Mouse (Mus musculus): ENCODE measurements around the gene Galnt10. TPM values are rescaled to one million over a fixed set of nuclear protein-coding genes. Genes with fewer than 3 reads are reported as not detected.
A peak's percentile ranks its signal among the peaks of the same experiment; 100 is the strongest.

The Galnt10 gene
- polyA plus RNA-seq, 1 experiment = 37.0 TPM

GRCm38 (mm10) chr11:57747294-57748080 lies 102.2 kb downstream of the Galnt10 start:
- Histone ChIP-seq H3K4me1 (ENCODE audit: control insufficient read depth, insufficient read depth, insufficient read length, low read length) (no peaks in the 10 kb centered on the region; the same call in 1 of the 2 replicates), H3K27ac (ENCODE audit: insufficient read depth, low read depth, low read length) (0 out of 2 replicates have a peak overlapping the region, but pooled peaks have one; percentile 2), H3K4me3 (ENCODE audit: low read depth, low read length) (no peak overlapping the region), H3K36me3 (ENCODE audit: control insufficient read depth, insufficient read depth, low read length) (peaks cover 6% of the 10 kb centered on the region), H3K27me3 (ENCODE audit: control insufficient read depth, insufficient read depth, low read length) (no peaks in the 10 kb centered on the region)
- TF ChIP-seq CTCF (IDR thresholded peaks at IDR 0.05; ENCODE audit: extremely low read depth, insufficient read length, insufficient replicate concordance, low read depth, low read length) (peak; percentile 70; the same call in 1 of the 2 replicates), POLR2A (IDR thresholded peaks at IDR 0.05; ENCODE audit: low read depth, low read length) (no peak)
- WGBS = 90% methylated on average over 19 of the region's 19 CpGs

GRCm38 (mm10) chr11:57753538-57754203 lies 108.4 kb downstream of the Galnt10 start:
- no peak for TF ChIP-seq CTCF (IDR thresholded peaks at IDR 0.05; ENCODE audit: extremely low read depth, insufficient read length, insufficient replicate concordance, low read depth, low read length)
- no peak for TF ChIP-seq POLR2A (IDR thresholded peaks at IDR 0.05; ENCODE audit: low read depth, low read length)
- WGBS = 89% methylated on average over 14 of the region's 14 CpGs

DNA sequence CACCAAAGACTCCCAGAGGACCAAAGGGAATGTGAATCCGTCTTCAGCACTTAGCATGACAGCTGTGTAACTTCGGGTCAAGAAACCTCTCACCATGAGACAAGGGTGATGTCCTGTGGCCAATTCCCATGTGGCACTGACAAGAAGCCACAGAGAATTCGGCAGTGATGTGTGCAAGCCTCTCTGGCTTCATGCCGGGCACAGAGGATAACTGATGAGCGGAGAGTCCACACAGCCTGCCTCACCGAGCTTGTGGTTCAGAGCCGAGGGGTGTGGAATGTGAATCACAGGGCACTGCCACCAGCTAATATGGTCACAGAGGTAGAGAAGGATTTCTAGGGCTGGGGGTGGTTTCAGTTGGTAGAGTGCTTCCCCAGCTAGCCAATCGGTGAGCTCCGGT lies 113.4 kb downstream of the Galnt10 start:
- TF ChIP-seq CTCF (IDR thresholded peaks at IDR 0.05; ENCODE audit: extremely low read depth, insufficient read length, insufficient replicate concordance, low read depth, low read length) (no peak), POLR2A (IDR thresholded peaks at IDR 0.05; ENCODE audit: low read depth, low read length) (no peak)
- 85% methylated on average over 9 of the region's 9 CpGs for WGBS
- Histone ChIP-seq H3K36me3 (ENCODE audit: control insufficient read depth, insufficient read depth, low read length) (peaks cover 6% of the 10 kb centered on the region), H3K4me1 (ENCODE audit: control insufficient read depth, insufficient read depth, insufficient read length, low read length) (no peaks in the 10 kb centered on the region), H3K27me3 (ENCODE audit: control insufficient read depth, insufficient read depth, low read length) (no peaks in the 10 kb centered on the region), H3K27ac (ENCODE audit: insufficient read depth, low read depth, low read length) (no peak overlapping the region), H3K4me3 (ENCODE audit: low read depth, low read length) (no peak overlapping the region)

More at GRCm38 (mm10) chr11:57753538-57754203, 108.4 kb downstream of the Galnt10 start:
- Histone ChIP-seq H3K27ac (ENCODE audit: insufficient read depth, low read depth, low read length) (no peak overlapping the region), H3K4me1 (ENCODE audit: control insufficient read depth, insufficient read depth, insufficient read length, low read length) (no peaks in the 10 kb centered on the region), H3K27me3 (ENCODE audit: control insufficient read depth, insufficient read depth, low read length) (no peaks in the 10 kb centered on the region), H3K4me3 (ENCODE audit: low read depth, low read length) (no peak overlapping the region), H3K36me3 (ENCODE audit: control insufficient read depth, insufficient read depth, low read length) (peaks cover 7% of the 10 kb centered on the region)

DNA sequence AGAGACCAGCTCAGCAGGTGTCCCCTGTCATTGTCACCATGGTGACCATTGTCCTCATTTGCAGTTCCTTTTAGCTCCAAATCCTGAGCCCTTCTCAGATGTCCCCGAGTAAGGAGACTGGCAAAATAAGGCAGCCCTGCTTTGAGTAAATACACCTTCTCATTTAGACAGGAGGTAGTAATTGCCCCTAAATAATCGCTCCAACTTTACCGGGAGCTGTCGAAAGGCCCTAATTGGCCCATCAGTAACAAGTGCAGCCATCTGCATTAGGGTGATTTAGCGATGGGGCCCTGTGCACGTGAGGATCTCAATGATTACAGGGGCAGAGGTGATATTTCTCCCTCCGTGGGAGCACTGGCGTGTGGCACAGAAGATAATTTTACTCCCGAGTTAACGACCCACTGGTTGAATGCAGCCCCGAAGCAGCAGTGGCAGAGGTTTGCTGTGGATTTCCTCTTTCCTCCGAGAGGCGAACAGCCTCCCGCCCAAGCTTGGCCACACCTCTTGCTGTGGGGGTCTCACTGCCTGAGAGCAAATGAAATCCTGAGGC lies 115.3 kb downstream of the Galnt10 start:
- Histone ChIP-seq H3K4me3 (ENCODE audit: low read depth, low read length) (no peak overlapping the region), H3K27me3 (ENCODE audit: control insufficient read depth, insufficient read depth, low read length) (no peaks in the 10 kb centered on the region), H3K27ac (ENCODE audit: insufficient read depth, low read depth, low read length) (no peak overlapping the region), H3K36me3 (ENCODE audit: control insufficient read depth, insufficient read depth, low read length) (peaks cover 6% of the 10 kb centered on the region), H3K4me1 (ENCODE audit: control insufficient read depth, insufficient read depth, insufficient read length, low read length) (no peaks in the 10 kb centered on the region)
- TF ChIP-seq CTCF (IDR thresholded peaks at IDR 0.05; ENCODE audit: extremely low read depth, insufficient read length, insufficient replicate concordance, low read depth, low read length) (no peak), POLR2A (IDR thresholded peaks at IDR 0.05; ENCODE audit: low read depth, low read length) (no peak)
- 59% methylated on average over 14 of the region's 14 CpGs for WGBS

- H3K4me3 ChIP-seq (ENCODE audit: low read depth, low read length) = no peak overlapping the region
- WGBS = 98% methylated on average over 4 of the region's 4 CpGs
- no peak for TF ChIP-seq POLR2A (IDR thresholded peaks at IDR 0.05; ENCODE audit: low read depth, low read length)
- no peak for TF ChIP-seq CTCF (IDR thresholded peaks at IDR 0.05; ENCODE audit: extremely low read depth, insufficient read length, insufficient replicate concordance, low read depth, low read length)
- no peak overlapping the region for H3K27ac ChIP-seq (ENCODE audit: insufficient read depth, low read depth, low read length)
- H3K27me3 ChIP-seq (ENCODE audit: control insufficient read depth, insufficient read depth, low read length) = no peaks in the 10 kb centered on the region
- H3K36me3 ChIP-seq (ENCODE audit: control insufficient read depth, insufficient read depth, low read length) = peaks cover 13% of the 10 kb centered on the region
- H3K4me1 ChIP-seq (ENCODE audit: control insufficient read depth, insufficient read depth, insufficient read length, low read length) = peaks cover 6% of the 10 kb centered on the region; the same call in 1 of the 2 replicates
Measured at GRCm38 (mm10) chr11:57761347-57761746, 116.1 kb downstream of the Galnt10 start.

DNA sequence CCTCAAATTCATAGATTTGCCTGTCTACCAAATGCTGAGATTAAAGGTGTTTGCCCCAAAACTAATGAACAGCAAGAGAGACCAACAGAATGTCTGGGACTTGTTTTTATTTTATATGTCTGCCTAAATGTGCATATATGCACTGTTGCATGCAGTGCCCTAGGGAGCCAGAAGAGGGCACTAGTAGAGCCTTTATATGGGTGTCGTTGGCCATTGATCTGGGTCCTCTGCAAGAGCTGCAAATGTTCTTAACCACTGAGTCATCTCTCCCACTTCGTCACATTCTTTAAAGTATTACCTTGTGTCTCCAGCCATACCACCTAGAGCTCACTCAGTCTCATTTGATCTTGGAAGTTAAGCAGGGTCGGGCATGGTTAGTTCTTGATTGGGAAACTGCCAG lies 118.9 kb downstream of the Galnt10 start:
- Histone ChIP-seq H3K4me3 (ENCODE audit: low read depth, low read length) (no peak overlapping the region), H3K27ac (ENCODE audit: insufficient read depth, low read depth, low read length) (no peak overlapping the region), H3K36me3 (ENCODE audit: control insufficient read depth, insufficient read depth, low read length) (peaks cover 17% of the 10 kb centered on the region), H3K27me3 (ENCODE audit: control insufficient read depth, insufficient read depth, low read length) (no peaks in the 10 kb centered on the region), H3K4me1 (ENCODE audit: control insufficient read depth, insufficient read depth, insufficient read length, low read length) (peaks cover 17% of the 10 kb centered on the region)
- 95% methylated on average over 3 of the region's 3 CpGs for whole genome bisulfite sequencing
- TF ChIP-seq CTCF (IDR thresholded peaks at IDR 0.05; ENCODE audit: extremely low read depth, insufficient read length, insufficient replicate concordance, low read depth, low read length) (no peak), POLR2A (IDR thresholded peaks at IDR 0.05; ENCODE audit: low read depth, low read length) (no peak)

DNA sequence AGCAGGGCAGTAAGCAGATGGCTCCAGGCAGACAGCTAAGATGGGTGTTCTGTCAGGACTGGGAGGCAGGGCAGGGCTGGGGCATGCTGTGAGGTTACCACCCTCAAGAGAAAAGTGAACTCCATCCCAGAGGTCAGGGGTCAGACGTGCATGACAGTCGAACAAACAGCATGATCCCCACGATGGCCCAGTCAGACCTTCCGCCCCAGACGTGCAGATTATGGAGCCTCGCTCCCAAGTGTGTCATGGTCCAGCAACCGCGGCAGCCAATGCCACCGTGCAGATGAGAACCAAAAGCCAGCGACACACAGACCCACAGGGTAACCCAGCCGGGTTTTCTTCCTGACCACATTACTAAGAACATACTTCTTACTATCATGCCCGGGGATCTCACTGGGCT lies 121.4 kb downstream of the Galnt10 start:
- WGBS = 63% methylated on average over 12 of the region's 12 CpGs
- Histone ChIP-seq H3K27me3 (ENCODE audit: control insufficient read depth, insufficient read depth, low read length) (no peaks in the 10 kb centered on the region), H3K36me3 (ENCODE audit: control insufficient read depth, insufficient read depth, low read length) (peaks cover 28% of the 10 kb centered on the region), H3K27ac (ENCODE audit: insufficient read depth, low read depth, low read length) (peak overlapping the region; percentile 42; the same call in 1 of the 2 replicates), H3K4me3 (ENCODE audit: low read depth, low read length) (no peak overlapping the region), H3K4me1 (ENCODE audit: control insufficient read depth, insufficient read depth, insufficient read length, low read length) (peaks cover 29% of the 10 kb centered on the region)
- TF ChIP-seq POLR2A (IDR thresholded peaks at IDR 0.05; ENCODE audit: low read depth, low read length) (no peak), CTCF (IDR thresholded peaks at IDR 0.05; ENCODE audit: extremely low read depth, insufficient read length, insufficient replicate concordance, low read depth, low read length) (no peak)
